ENCODE assay signal across 8 mouse cellular contexts in the genomic region with DNA sequence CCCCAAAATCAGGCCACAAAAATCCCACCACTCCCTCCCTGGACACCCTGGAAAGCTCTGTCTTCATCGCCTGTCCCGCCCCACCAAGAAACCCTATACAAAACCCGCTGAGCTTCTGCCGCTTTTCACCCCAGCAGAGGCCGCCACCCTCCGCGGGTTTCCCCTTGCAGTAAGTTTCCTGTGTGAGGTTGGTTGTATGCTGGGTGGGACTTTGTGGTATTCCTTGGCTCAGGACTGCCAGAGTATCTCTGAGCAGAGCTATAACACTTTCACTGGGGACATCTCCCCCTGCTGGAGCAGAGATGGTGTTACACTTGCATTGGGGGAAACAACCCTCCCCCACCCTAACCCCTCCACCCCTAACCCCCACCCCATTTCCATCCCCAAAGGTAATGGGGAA. TPM values are rescaled to one million over a fixed set of nuclear protein-coding genes. Genes with fewer than 3 reads are reported as not detected.
DNase-seq lines count a peak whose midpoint lies in the region; ATAC-seq and TF ChIP-seq lines count a peak whose summit lies in the region.
"Had no signal": no experiment of that assay in that cellular context is flagged by ENCODE, and none has a peak within 500 bp of the region (broad histone marks: within the 10 kb centered on the region; RNA-seq: fewer than 3 reads in every experiment).

No protein-coding gene starts in this region.

- H3K9ac ChIP-seq in liver, embryonic 14.5 days (replicated peaks) = no peak overlapping the region
- no peak overlapping the region for H3K9ac ChIP-seq in midbrain, embryonic 15.5 days

- no peak for ATAC-seq in liver, embryonic 14.5 days (ENCODE audit: insufficient read depth)
- ATAC-seq in midbrain, embryonic 15.5 days (replicated peaks) = no peak

- TF ChIP-seq POLR2A in thymus, adult 2 months (IDR thresholded peaks at IDR 0.05; ENCODE audit: control insufficient read depth, extremely low read depth, insufficient read depth, low read length, poor library complexity) = no peak

- peaks cover 34 to 37% of the 10 kb centered on the region in 2 experiments for H3K4me1 ChIP-seq in liver, embryonic 14.5 days (replicated peaks; ENCODE audit: control insufficient read depth in 2 of 2, insufficient read depth in 2 of 2, low read length in 1 of 2)
- peaks cover 8% of the 10 kb centered on the region for H3K4me1 ChIP-seq in thymus, adult 2 months (replicated peaks; ENCODE audit: control insufficient read depth, insufficient read depth, low read length)
- H3K4me1 ChIP-seq in midbrain, embryonic 15.5 days = peaks cover 17% of the 10 kb centered on the region

- TF ChIP-seq EP300 in liver, embryonic 14.5 days (IDR thresholded peaks at IDR 0.05; ENCODE audit: low read depth) = no peak

- H3K27ac ChIP-seq in liver, embryonic 14.5 days = no peak overlapping the region
- H3K27ac ChIP-seq in thymus, adult 2 months (ENCODE audit: control insufficient read depth, insufficient read depth, low read length) = 0 out of 2 replicates have a peak overlapping the region, but pooled peaks have one; percentile 2
- H3K27ac ChIP-seq in midbrain, embryonic 15.5 days = no peak overlapping the region

- peaks cover 5% of the 10 kb centered on the region; the same call in 1 of the 2 replicates for H3K9me3 ChIP-seq in liver, embryonic 14.5 days (ENCODE audit: control insufficient read depth, low read length)
- no peaks in the 10 kb centered on the region for H3K9me3 ChIP-seq in midbrain, embryonic 15.5 days

- peak; percentile 17 to 20 for DNase-seq in lung, adult 18-20 months
- DNase-seq in lung, postnatal 14 days = no peak
- peak; percentile 61 for DNase-seq in WW6 (ENCODE audit: low read depth, low spot score)
- DNase-seq in liver, embryonic 14.5 days (ENCODE audit: low read depth in 3 of 3, low spot score in 3 of 3) = no peak
- peak; percentile 78 for DNase-seq in thymus, adult 2 months
- no peak for DNase-seq in left cerebral cortex, adult 9 months (ENCODE audit: low spot score in 2 of 2)

- H3K27me3 ChIP-seq in liver, embryonic 14.5 days (ENCODE audit: control insufficient read depth, insufficient read depth, low read length) = no peaks in the 10 kb centered on the region
- no peaks in the 10 kb centered on the region for H3K27me3 ChIP-seq in thymus, adult 2 months (ENCODE audit: control insufficient read depth, insufficient read depth, low read length)
- no peaks in the 10 kb centered on the region for H3K27me3 ChIP-seq in midbrain, embryonic 15.5 days (replicated peaks)
- H3K27me3 ChIP-seq: megakaryocyte, embryonic 14.5 days had no signal

- H3K4me2 ChIP-seq in liver, embryonic 14.5 days (ENCODE audit: low read depth) = no peak overlapping the region
- H3K4me2 ChIP-seq in midbrain, embryonic 15.5 days = no peak overlapping the region

- 31% methylated on average over 7 of the region's 7 CpGs for WGBS in liver, embryonic 14.5 days (ENCODE audit: insufficient replicate concordance)
- 16% methylated on average over 7 of the region's 7 CpGs for WGBS in thymus, adult 2 months
- WGBS in midbrain, embryonic 15.5 days = 38% methylated on average over 7 of the region's 7 CpGs

- H3K36me3 ChIP-seq in liver, embryonic 14.5 days (replicated peaks; ENCODE audit: control insufficient read depth, insufficient read depth, low read depth) = no peaks in the 10 kb centered on the region
- H3K36me3 ChIP-seq in thymus, adult 2 months (ENCODE audit: control insufficient read depth, insufficient read depth, low read length) = no peaks in the 10 kb centered on the region
- no peaks in the 10 kb centered on the region for H3K36me3 ChIP-seq in midbrain, embryonic 15.5 days (replicated peaks)

- H3K4me3 ChIP-seq in liver, embryonic 14.5 days (ENCODE audit: insufficient read depth in 1 of 2, low read depth in 2 of 2, low read length in 2 of 2) = no peak overlapping the region
- H3K4me3 ChIP-seq in thymus, adult 2 months (ENCODE audit: control insufficient read depth, insufficient read depth, low read length) = no peak overlapping the region
- H3K4me3 ChIP-seq in midbrain, embryonic 15.5 days = no peak overlapping the region
- H3K4me3 ChIP-seq: megakaryocyte, embryonic 14.5 days had no signal

- TF ChIP-seq CTCF in liver, embryonic 14.5 days (IDR thresholded peaks at IDR 0.05; ENCODE audit: low read depth) = peak; percentile 63
- peak; percentile 66; the same call in 1 of the 2 replicates for TF ChIP-seq CTCF in thymus, adult 2 months (IDR thresholded peaks at IDR 0.05; ENCODE audit: borderline replicate concordance, control insufficient read depth, extremely low read depth, insufficient read depth, low read length, poor library complexity)

RNA-seq across cellular contexts. Expression of a gene that starts 1.5 kb away (rescaled TPM):
- 16.8 and 21.8 TPM in 2 replicates for polyA plus RNA-seq in liver, embryonic 14.5 days (2012; rRNA removed)
- polyA plus RNA-seq in liver, embryonic 14.5 days (2014; fragmentation: Nextera tagmentation; extraction: Ambion mirVana) = 29.5 and 30.0 TPM in 2 replicates
- polyA plus RNA-seq in thymus, adult 2 months (2012; rRNA removed) = 18.8 and 23.0 TPM in 2 replicates
- polyA plus RNA-seq in midbrain, embryonic 15.5 days (2015; fragmentation: Nextera tagmentation; extraction: Ambion mirVana) = 5.2 and 6.2 TPM in 2 replicates

RNA-seq across cellular contexts. Expression of a gene that starts 26.4 kb away (rescaled TPM):
- polyA plus RNA-seq in liver, embryonic 14.5 days (2012; rRNA removed) = 3.0 and 3.4 TPM in 2 replicates
- polyA plus RNA-seq in liver, embryonic 14.5 days (2014; fragmentation: Nextera tagmentation; extraction: Ambion mirVana) = 9.9 and 10.2 TPM in 2 replicates
- 15.4 and 26.4 TPM in 2 replicates for polyA plus RNA-seq in thymus, adult 2 months (2012; rRNA removed)
- 30.1 and 30.9 TPM in 2 replicates for polyA plus RNA-seq in midbrain, embryonic 15.5 days (2015; fragmentation: Nextera tagmentation; extraction: Ambion mirVana)

RNA-seq across cellular contexts. Expression of a gene that starts 44.6 kb away (rescaled TPM):
- polyA plus RNA-seq in liver, embryonic 14.5 days (2012; rRNA removed) = 5.2 and 5.4 TPM in 2 replicates
- 2.9 and 3.4 TPM in 2 replicates for polyA plus RNA-seq in liver, embryonic 14.5 days (2014; fragmentation: Nextera tagmentation; extraction: Ambion mirVana)
- 27.4 and 44.5 TPM in 2 replicates for polyA plus RNA-seq in thymus, adult 2 months (2012; rRNA removed)
- 9.5 and 9.7 TPM in 2 replicates for polyA plus RNA-seq in midbrain, embryonic 15.5 days (2015; fragmentation: Nextera tagmentation; extraction: Ambion mirVana)

RNA-seq across cellular contexts. Expression of a gene that starts 59.9 kb away (rescaled TPM):
- polyA plus RNA-seq in liver, embryonic 14.5 days (2012; rRNA removed) = 0.10 and 0.14 TPM in 2 replicates
- not detected in 2 replicates for polyA plus RNA-seq in liver, embryonic 14.5 days (2014; fragmentation: Nextera tagmentation; extraction: Ambion mirVana)
- polyA plus RNA-seq in thymus, adult 2 months (2012; rRNA removed) = 0.94 and 1.0 TPM in 2 replicates
- 23.9 and 26.7 TPM in 2 replicates for polyA plus RNA-seq in midbrain, embryonic 15.5 days (2015; fragmentation: Nextera tagmentation; extraction: Ambion mirVana)

Comparison
In these comparisons a context has a peak if more than half of its experiments do, and no peak if none do; other contexts are left out.
1. DNase-seq: peak in lung, adult 18-20 months (2 of 2), WW6 (single experiment) and thymus, adult 2 months (single experiment); none in lung, postnatal 14 days (single experiment), liver, embryonic 14.5 days (0 of 3) and left cerebral cortex, adult 9 months (0 of 2).